Mouse (Mus musculus): ENCODE measurements around the gene Gm45233.

- TF ChIP-seq GATA1 (IDR thresholded peaks at IDR 0.05; ENCODE audit: low read length) (no peak), TAL1 (IDR thresholded peaks at IDR 0.05; ENCODE audit: low read length) (no peak)
Measured at GRCm38 (mm10) chr7:43464864-43465343, 21.0 kb downstream of the Gm45233 start.

Measured in erythroblast, embryonic 14.5 days (primary cell).